Mouse (Mus musculus) forebrain, embryonic 13.5 days (tissue): ENCODE measurements at regions not wholly inside any gene's neighbourhood (a gene's known extent, or its start where the extent isn't known, plus 50 kb on each side); places are given as distances from the start of the nearest gene placed in this dataset.

ENCODE experiments used
- ATAC-seq: fragments of 200-750 bp; cut with Nextera tagmentation; 2 replicates; pipeline ENCODE4 v1.8.0; 2017
- H3K27ac ChIP-seq: fragments of 300-500 bp; sonication (generic); 2 replicates; pipeline ENCODE4 v1.5.1; 2015; ENCODE audit warnings: inconsistent platforms, mild to moderate bottlenecking, moderate library complexity
- H3K27me3 ChIP-seq: fragments of 300-500 bp; sonication (generic); 2 replicates; pipeline ENCODE4 v1.6.1; 2015; ENCODE audit warnings: mild to moderate bottlenecking, inconsistent platforms
- H3K36me3 ChIP-seq: fragments of 300-500 bp; sonication (generic); 2 replicates; pipeline ENCODE4 v1.6.1; 2015; ENCODE audit warnings: mild to moderate bottlenecking, inconsistent platforms; ENCODE audit not compliant: poor library complexity, severe bottlenecking
- H3K4me1 ChIP-seq: fragments of 300-500 bp; sonication (generic); 2 replicates; pipeline ENCODE4 v1.6.1; 2015; ENCODE audit warnings: inconsistent platforms
- H3K4me2 ChIP-seq: fragments of 300-500 bp; sonication (generic); 2 replicates; pipeline ENCODE4 v1.6.1; 2015; ENCODE audit warnings: inconsistent platforms, mild to moderate bottlenecking, moderate library complexity
- H3K4me3 ChIP-seq: fragments of 300-500 bp; sonication (generic); 2 replicates; pipeline ENCODE4 v1.5.1; 2015; ENCODE audit warnings: mild to moderate bottlenecking, inconsistent platforms
- H3K9ac ChIP-seq: fragments of 300-500 bp; sonication (generic); 2 replicates; pipeline ENCODE4 v1.6.1; 2015; ENCODE audit warnings: mild to moderate bottlenecking, inconsistent platforms
- H3K9me3 ChIP-seq: fragments of 300-500 bp; sonication (generic); replicated peaks from 2 replicates; pipeline ENCODE4 v1.6.1; 2016; ENCODE audit warnings: inconsistent platforms
- WGBS: fragments of 180-500 bp; shearing (Covaris S2); methylation state at CpG from one replicate; pipeline ENCODE4 v1.1.7; 2015; 5-methylcytosine and 5-hydroxymethylcytosine counted together

- no peak overlapping the region for H3K4me3 ChIP-seq
- H3K9ac ChIP-seq: no peak overlapping the region
- no peaks in the 10 kb centered on the region for H3K4me1 ChIP-seq
- H3K27me3 ChIP-seq: no peaks in the 10 kb centered on the region
- H3K9me3 ChIP-seq: no peaks in the 10 kb centered on the region
- ATAC-seq: no peak
- 67% methylated on average over 12 of the region's 12 CpGs for WGBS
- no peak overlapping the region for H3K27ac ChIP-seq
- no peaks in the 10 kb centered on the region for H3K36me3 ChIP-seq
- no peak overlapping the region for H3K4me2 ChIP-seq
Measured at GRCm38 (mm10) chr4:152959627-152960230, 482.1 kb upstream of the Kcnab2 start.

DNA sequence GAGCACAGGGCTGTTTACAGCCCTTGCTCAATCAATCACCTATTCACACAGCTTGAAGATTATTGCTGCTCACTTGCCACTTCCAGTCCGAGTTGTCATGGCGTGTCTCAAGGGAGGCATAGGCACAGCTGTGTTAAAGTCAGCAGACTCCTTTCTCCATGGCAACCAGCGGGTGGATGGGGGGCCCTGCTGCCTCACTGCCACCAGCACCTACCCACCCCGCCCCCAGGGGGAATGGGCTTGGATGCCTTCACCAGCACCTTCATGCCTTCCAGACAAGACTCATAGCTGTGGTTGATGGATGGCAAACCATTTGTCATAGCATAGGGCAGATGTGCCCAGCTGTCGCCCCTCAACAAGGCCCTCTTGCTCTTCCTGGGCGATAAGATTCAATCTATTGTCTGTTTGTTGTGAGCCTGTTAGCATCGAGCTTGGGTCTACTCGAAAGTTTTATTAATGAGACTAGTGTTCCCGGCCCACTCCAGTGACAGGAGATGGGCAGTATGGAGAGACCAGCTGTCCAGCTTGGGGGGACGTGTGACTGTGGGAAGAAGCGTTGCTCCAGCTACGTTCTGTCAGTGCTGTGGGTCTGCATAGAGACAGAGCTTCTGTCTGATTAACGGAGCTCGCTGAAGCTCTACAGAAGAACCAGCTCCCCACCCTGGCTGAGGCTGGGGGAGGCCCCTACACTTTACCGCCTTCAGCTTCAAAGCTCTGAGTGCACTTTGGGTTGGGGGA is 475.7 kb upstream of the Kcnab2 start:
- 57% methylated on average over 15 of the region's 15 CpGs for WGBS
- no peak overlapping the region; the same call in 1 of the 2 replicates for H3K27ac ChIP-seq
- no peak overlapping the region for H3K4me2 ChIP-seq
- no peak; the same call in 1 of the 2 replicates for ATAC-seq
- peaks cover 26% of the 10 kb centered on the region for H3K4me1 ChIP-seq
- H3K9ac ChIP-seq: no peak overlapping the region
- no peak overlapping the region for H3K4me3 ChIP-seq
- no peaks in the 10 kb centered on the region for H3K9me3 ChIP-seq
- H3K27me3 ChIP-seq: no peaks in the 10 kb centered on the region
- no peaks in the 10 kb centered on the region for H3K36me3 ChIP-seq

- Histone ChIP-seq H3K9ac (no peak overlapping the region), H3K4me3 (no peak overlapping the region), H3K9me3 (no peaks in the 10 kb centered on the region), H3K36me3 (no peaks in the 10 kb centered on the region), H3K27me3 (no peaks in the 10 kb centered on the region), H3K27ac (no peak overlapping the region), H3K4me2 (no peak overlapping the region), H3K4me1 (peaks cover 25% of the 10 kb centered on the region)
- ATAC-seq: no peak
- WGBS: 27% methylated on average over 7 of the region's 7 CpGs
Measured at GRCm38 (mm10) chr4:152948956-152949355, 471.3 kb upstream of the Kcnab2 start.

- Histone ChIP-seq H3K4me3 (no peak overlapping the region), H3K4me2 (no peak overlapping the region), H3K27ac (no peak overlapping the region), H3K27me3 (no peaks in the 10 kb centered on the region), H3K36me3 (no peaks in the 10 kb centered on the region), H3K4me1 (no peaks in the 10 kb centered on the region), H3K9ac (no peak overlapping the region), H3K9me3 (no peaks in the 10 kb centered on the region)
- ATAC-seq: no peak
- 93% methylated on average over 8 of the region's 8 CpGs for WGBS
Measured at GRCm38 (mm10) chr4:152941159-152941558, 463.5 kb upstream of the Kcnab2 start.

DNA sequence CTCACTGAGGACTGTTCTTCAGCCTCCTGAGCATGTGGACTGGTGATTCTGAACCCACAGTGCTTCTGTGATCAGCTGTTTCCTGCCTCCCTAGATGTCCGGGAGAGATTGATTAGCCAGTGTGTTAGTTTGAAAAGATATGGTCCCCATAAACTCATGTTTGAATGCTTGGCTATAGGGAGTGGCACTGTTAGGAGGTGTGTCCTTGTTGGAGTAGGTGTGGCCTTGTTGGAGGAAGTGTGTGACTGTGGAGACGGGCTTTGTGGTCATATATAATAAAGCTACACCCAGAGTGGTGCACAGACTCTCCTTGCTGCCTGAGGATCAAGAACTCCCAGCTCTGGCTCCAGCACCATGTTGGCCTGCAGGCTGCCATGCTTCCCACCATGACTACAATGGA is 458.9 kb upstream of the Kcnab2 start:
- H3K27me3 ChIP-seq: no peaks in the 10 kb centered on the region
- no peaks in the 10 kb centered on the region for H3K4me1 ChIP-seq
- 83% methylated on average over 2 of the region's 2 CpGs for WGBS

DNA sequence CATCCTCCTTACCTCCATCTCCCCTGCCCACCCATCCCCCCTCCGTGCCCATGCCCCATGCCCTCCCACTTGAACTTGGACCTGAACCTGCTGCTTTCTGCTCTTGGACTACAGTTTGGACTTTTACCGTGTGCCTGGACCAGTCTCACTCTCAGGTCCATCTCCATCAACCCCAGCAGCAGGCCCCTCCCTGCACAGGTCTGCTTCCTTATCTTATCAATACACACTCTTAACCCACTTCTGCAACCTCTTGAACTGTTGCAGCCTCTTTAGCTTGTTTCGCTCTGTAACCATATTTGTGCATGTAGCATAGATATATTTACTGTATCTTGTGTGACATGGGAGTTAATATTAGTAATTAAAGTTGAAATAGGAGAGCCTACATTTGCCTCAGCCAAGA is 457.8 kb upstream of the Kcnab2 start:
- Histone ChIP-seq H3K4me1 (no peaks in the 10 kb centered on the region), H3K27ac (no peak overlapping the region), H3K9ac (no peak overlapping the region), H3K27me3 (no peaks in the 10 kb centered on the region), H3K4me2 (no peak overlapping the region), H3K36me3 (no peaks in the 10 kb centered on the region), H3K4me3 (no peak overlapping the region), H3K9me3 (no peaks in the 10 kb centered on the region)
- ATAC-seq: no peak
- 92% methylated on average over 3 of the region's 3 CpGs for WGBS

More for the DNA sequence above, 458.9 kb upstream of the Kcnab2 start:
- H3K4me2 ChIP-seq: no peak overlapping the region
- H3K9ac ChIP-seq: no peak overlapping the region
- no peak overlapping the region for H3K4me3 ChIP-seq
- H3K9me3 ChIP-seq: no peaks in the 10 kb centered on the region
- H3K27ac ChIP-seq: no peak overlapping the region
- ATAC-seq: no peak
- H3K36me3 ChIP-seq: no peaks in the 10 kb centered on the region

DNA sequence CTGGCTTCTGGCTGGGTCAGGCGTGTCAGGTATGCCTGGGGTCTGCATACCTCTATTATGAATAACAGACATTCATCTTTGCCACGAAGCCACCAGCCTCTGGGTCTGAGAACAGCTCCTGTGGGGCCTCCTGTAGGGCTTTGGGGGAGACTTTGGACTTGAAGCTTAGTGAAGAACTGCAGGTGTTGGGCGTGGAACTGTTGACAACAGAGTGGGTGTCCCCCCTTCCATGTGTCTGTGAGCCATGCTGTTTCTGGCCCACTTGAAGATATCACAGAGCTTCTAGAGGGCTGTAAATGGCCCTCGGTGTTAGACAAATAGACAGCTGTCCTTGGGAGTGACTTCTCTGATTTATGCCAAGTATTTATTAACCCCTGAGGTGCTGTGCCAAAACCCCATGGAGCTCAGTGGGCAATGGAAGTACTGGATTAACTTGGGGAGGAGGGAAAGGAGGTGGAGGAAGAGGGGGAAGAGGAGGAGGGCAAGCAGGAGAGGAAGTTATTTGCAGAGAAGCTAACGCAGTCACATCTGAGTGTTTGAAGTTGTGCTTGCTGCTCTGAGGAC is 450.8 kb upstream of the Kcnab2 start:
- no peaks in the 10 kb centered on the region for H3K4me1 ChIP-seq
- H3K36me3 ChIP-seq: no peaks in the 10 kb centered on the region
- no peak overlapping the region for H3K9ac ChIP-seq
- ATAC-seq: no peak
- WGBS: 63% methylated on average over 5 of the region's 5 CpGs
- H3K27me3 ChIP-seq: no peaks in the 10 kb centered on the region
- no peak overlapping the region for H3K27ac ChIP-seq
- H3K4me3 ChIP-seq: no peak overlapping the region
- H3K4me2 ChIP-seq: no peak overlapping the region
- H3K9me3 ChIP-seq: peaks cover 7% of the 10 kb centered on the region; the same call in 1 of the 2 replicates

- H3K27ac ChIP-seq: no peak overlapping the region
- H3K36me3 ChIP-seq: no peaks in the 10 kb centered on the region
- WGBS: 72% methylated on average over 3 of the region's 3 CpGs
Measured at GRCm38 (mm10) chr4:152920261-152920660, 442.6 kb upstream of the Kcnab2 start.

GRCm38 (mm10) chr4:152919851-152920250 is 442.2 kb upstream of the Kcnab2 start:
- ATAC-seq: no peak
- no peak overlapping the region for H3K4me2 ChIP-seq
- H3K27ac ChIP-seq: no peak overlapping the region
- no peak overlapping the region for H3K4me3 ChIP-seq
- no peak overlapping the region for H3K9ac ChIP-seq
- peaks cover 13% of the 10 kb centered on the region for H3K4me1 ChIP-seq
- no peaks in the 10 kb centered on the region for H3K36me3 ChIP-seq
- 0 out of 2 replicates have a peak, but pooled peaks cover 3% of the 10 kb centered on the region for H3K9me3 ChIP-seq
- H3K27me3 ChIP-seq: peaks cover 3% of the 10 kb centered on the region
- 83% methylated on average over 1 of the region's 1 CpGs for WGBS

More at GRCm38 (mm10) chr4:152920261-152920660, 442.6 kb upstream of the Kcnab2 start:
- no peak for ATAC-seq
- Histone ChIP-seq H3K4me3 (no peak overlapping the region), H3K4me1 (peaks cover 13% of the 10 kb centered on the region), H3K9ac (no peak overlapping the region), H3K27me3 (peaks cover under 1% of the 10 kb centered on the region; the same call in 1 of the 2 replicates), H3K9me3 (0 out of 2 replicates have a peak, but pooled peaks cover 3% of the 10 kb centered on the region), H3K4me2 (no peak overlapping the region)

DNA sequence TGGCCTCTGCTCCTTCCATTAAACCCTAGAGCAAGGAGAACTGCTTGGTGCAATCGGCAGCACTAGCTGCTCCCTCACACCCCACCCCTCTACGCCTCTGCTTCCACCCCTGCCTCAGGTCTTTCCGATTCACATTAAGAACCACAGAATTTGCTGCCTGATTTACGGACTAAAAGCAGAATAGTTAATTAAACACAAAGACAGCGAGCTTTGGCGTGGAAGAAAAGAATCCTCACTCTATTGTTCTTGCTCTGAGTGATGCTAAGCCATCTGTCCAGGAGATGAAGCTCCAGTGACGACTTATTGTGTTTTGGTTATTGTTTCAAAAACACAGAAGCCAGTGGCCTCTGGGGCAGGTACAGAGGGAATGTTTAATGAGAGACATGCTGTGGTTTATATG is 438.9 kb upstream of the Kcnab2 start:
- Histone ChIP-seq H3K27me3 (peaks cover 11% of the 10 kb centered on the region), H3K9ac (no peak overlapping the region; the same call in 1 of the 2 replicates), H3K9me3 (0 out of 2 replicates have a peak, but pooled peaks cover 2% of the 10 kb centered on the region), H3K27ac (no peak overlapping the region), H3K36me3 (no peaks in the 10 kb centered on the region), H3K4me2 (peak overlapping the region; percentile 18; the same call in 1 of the 2 replicates), H3K4me3 (no peak overlapping the region), H3K4me1 (peaks cover 22% of the 10 kb centered on the region)
- ATAC-seq: no peak
- 3% methylated on average over 7 of the region's 7 CpGs for WGBS

DNA sequence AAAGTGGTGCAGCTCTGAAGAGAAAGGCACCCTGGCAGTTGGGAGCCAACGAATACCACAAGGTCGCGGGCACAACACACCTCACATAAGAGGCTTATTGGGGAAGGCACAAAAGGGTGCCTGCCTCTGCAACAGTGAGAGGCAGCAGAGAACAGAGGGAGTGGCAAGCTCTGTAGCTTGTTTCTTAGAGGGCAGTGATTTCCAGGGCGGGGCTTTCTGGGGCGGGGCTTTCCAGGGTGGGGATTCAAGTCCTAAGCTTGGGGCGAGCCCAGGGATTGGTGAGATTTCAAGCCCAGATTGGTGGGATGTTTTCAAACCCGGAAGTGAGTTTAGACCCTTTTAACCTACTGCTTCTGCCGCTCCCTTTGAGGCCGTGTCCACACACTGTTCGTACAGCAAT is 435.8 kb upstream of the Kcnab2 start:
- ATAC-seq: peak; percentile 71
- 20% methylated on average over 10 of the region's 10 CpGs for WGBS

GRCm38 (mm10) chr4:152912846-152913245 is 435.2 kb upstream of the Kcnab2 start:
- H3K4me3 ChIP-seq: no peak overlapping the region
- H3K9me3 ChIP-seq: no peaks in the 10 kb centered on the region
- H3K27ac ChIP-seq: peak overlapping the region; percentile 57; the same call in 1 of the 2 replicates
- peak overlapping the region; percentile 48 for H3K4me2 ChIP-seq
- peaks cover 22% of the 10 kb centered on the region for H3K4me1 ChIP-seq
- no peaks in the 10 kb centered on the region for H3K36me3 ChIP-seq
- 12% methylated on average over 10 of the region's 10 CpGs for WGBS
- H3K9ac ChIP-seq: no peak overlapping the region
- peak; percentile 46; the same call in 1 of the 2 replicates for ATAC-seq
- peaks cover 19% of the 10 kb centered on the region for H3K27me3 ChIP-seq

More for the DNA sequence above, 435.8 kb upstream of the Kcnab2 start:
- H3K27me3 ChIP-seq: peaks cover 19% of the 10 kb centered on the region
- peaks cover 22% of the 10 kb centered on the region for H3K4me1 ChIP-seq
- peak overlapping the region; percentile 6; the same call in 1 of the 2 replicates for H3K4me3 ChIP-seq
- no peaks in the 10 kb centered on the region for H3K9me3 ChIP-seq
- no peak overlapping the region for H3K9ac ChIP-seq
- peak overlapping the region; percentile 48 for H3K4me2 ChIP-seq
- no peaks in the 10 kb centered on the region for H3K36me3 ChIP-seq
- H3K27ac ChIP-seq: peak overlapping the region; percentile 57
